Mouse (Mus musculus) central nervous system, embryonic 14 days (tissue): ENCODE measurements around the gene Nr4a3. TPM values are rescaled to one million over a fixed set of nuclear protein-coding genes. Genes with fewer than 3 reads are reported as not detected.

Experiments
- polyA plus RNA-seq: library from polyadenylated mRNA; depleted of rRNA; stranded (reverse); fragments of >200 nt; gene quantifications from 2 replicates; pipeline ENCODE4 v1.2.3, GENCODE M21; 2012; rRNA removed

The Nr4a3 gene
- polyA plus RNA-seq = 4.9 and 5.4 TPM in 2 replicates

GRCm38 (mm10) chr4:48044491-48045211 is at the start of gene Nr4a3:
Gene Nr4a3 (plus strand): TSS chr4:48045153.

GRCm38 (mm10) chr4:48124773-48125469 is 80.0 kb downstream of the Nr4a3 start, which contains the start of gene Stx17:
Gene Stx17 (plus strand): TSS chr4:48124915.

Other genes starting within 250 kb of the Nr4a3 start
- gene Stx17, start 79.8 kb downstream of the Nr4a3 start, polyA plus RNA-seq = 10.9 and 11.3 TPM in 2 replicates
- 26.6 and 31.1 TPM in 2 replicates for gene Erp44, start 234.4 kb downstream of the Nr4a3 start, polyA plus RNA-seq
- 7.9 and 8.4 TPM in 2 replicates for gene Invs, start 234.6 kb downstream of the Nr4a3 start, polyA plus RNA-seq